Mouse (Mus musculus) adrenal gland, postnatal 4 days (tissue): ENCODE data around the gene Pfdn6. TPM values are rescaled to one million over a fixed set of nuclear protein-coding genes. Genes with fewer than 3 reads are reported as not detected.
"Not testable (repeated sequence)": the region's sequence is repeated elsewhere in the genome, so short reads cannot be mapped to it uniquely, and the experiment has no call there.

ENCODE experiments used
- DNase-seq, 2 experiments: peaks; one replicate each; pipeline ENCODE4 v3.0.0; 2021 to 2022; ENCODE audit warnings: low spot score in 2 of 2, mixed read lengths in 2 of 2
- total RNA-seq, 2 experiments: library from RNA; stranded (reverse); gene quantifications; 2 replicates each; pipeline ENCODE4 v1.2.3; 2021

The Pfdn6 gene
- total RNA-seq, 2 experiments from 2014 or later, result 96.5 to 98.1 TPM

DNA sequence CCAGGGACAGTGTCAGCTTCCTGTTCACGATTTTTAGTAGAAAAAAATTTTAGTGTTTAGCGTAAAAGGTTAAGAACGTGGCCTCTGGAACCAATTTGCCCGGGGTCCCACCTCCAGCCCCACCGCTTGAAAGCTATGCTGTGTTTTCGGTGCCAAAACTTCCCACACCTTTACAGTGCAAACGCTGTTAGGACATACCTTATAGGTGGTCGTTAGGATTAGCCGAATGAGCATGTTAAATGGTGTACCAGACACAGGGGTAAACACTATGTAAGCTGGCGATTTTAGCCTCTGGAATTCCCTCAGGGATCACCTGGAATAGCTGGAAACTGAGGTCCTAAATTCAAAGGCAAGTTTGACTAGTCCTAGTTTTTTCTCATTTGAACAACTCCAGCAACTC, 16.2 kb upstream of the Pfdn6 start:
- DNase-seq, result no peak

DNA sequence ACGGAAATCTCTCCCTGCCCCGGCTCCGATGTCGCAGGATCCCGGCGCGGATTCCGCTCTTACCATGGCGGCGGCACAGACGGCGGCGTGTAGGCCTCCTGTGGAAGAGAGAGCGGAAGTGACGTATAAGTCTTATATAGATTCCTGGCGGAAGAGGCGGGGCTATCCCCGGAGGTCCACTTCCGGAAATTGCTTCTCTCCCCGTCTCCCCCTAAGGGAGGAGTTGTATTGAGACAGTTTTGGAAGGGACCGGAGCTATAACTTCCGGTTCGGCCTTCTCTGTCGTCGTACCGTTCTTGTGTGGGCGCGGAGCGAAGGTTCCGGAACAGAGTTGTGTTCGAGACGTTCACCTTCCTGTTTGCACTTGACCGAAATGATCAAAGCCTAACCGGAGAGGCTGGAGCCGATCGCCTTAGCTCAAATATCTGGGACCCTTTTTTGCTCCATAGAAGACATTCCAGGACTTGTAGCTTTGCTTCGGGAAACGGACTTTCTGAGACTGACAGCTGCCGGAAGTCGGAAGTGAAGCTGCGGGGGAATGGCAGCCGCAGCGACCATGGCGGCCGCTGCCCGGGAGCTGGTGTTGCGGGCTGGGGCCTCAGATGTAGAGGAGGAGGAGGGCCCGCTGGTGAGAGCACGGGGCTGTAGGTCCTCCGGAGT, 15.5 kb upstream of the Pfdn6 start, which contains the start of the genes Vps52 and Rps18:
TSS of gene Vps52 (plus strand) at position 258 of the 660 bp plus-strand sequence.
TSS of gene Rps18 (minus strand) at position 447 of the 660 bp plus-strand sequence.
- peak; percentile 78 to 82 for DNase-seq

DNA sequence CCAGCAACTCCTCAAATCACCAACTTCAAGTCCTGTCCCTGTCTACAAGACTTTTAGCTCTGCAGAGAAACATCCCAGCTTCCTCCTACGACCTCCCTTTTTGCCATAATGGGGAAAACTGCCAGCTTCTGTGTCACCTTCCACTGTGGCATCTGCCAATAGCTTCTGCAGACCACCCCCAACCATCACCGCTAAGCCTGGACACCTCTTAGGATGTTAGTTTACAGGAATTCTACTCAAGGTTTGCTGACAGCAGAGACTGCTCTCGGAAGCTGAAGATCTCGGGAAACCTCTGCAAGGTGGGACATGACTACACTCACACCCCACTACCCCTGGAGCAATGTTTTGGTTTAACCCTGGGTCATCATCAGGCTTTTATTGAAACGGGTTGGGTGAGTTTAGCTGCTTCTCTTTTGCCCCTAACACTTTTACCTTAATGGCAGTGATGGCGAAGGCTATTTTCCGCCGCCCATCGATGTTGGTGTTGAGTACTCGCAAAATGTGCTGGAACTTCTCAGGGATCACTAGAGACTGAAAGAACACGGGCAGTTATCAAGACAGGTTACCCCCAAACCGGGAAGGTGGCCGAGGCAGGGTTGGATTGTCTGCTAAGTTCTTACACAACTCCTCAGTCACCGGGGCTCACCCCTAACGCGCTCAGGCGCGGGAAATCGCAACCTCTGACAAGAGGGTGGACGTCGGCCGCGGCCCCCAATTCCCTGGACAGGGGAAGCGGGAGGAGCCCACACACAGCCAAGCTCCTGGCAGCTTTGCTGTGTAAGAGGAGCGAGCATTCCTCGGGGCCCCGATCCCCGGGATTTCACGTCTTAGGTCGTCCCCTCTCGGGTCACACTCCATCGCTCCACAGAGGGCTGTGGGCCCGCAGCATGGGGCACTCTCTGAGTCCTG, 14.8 kb upstream of the Pfdn6 start:
- DNase-seq, result peak in 1 of 2 experiments; percentile 28

DNA sequence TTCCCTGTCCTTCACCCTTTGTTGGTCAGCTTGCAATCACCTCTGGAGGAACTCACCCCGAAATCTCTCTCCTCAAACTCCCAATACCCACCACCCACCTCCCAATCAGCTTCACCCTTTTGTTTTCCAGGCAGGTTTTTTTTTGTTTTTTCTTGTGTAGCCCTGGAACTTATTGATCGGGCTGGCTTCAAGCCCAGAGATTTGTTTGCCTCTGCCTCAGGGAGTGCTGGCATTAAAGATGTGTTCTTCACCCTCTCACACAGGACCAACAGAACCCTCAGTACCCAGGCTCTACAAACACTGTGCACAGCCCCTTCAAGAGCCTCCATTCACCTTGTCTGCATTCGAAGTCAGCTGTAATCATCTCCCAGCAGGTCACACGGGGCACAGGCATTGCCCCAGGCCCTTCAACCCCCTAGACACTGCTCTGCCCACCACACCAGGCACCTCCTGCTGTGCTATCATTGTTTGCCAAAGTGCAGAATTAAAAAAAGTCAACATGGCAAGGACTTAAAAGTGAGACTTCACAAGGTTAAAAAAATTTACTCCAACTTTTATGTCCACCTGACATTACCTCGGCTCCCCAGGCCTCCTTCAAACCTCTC, 13.9 kb upstream of the Pfdn6 start:
- no peak for DNase-seq

DNA sequence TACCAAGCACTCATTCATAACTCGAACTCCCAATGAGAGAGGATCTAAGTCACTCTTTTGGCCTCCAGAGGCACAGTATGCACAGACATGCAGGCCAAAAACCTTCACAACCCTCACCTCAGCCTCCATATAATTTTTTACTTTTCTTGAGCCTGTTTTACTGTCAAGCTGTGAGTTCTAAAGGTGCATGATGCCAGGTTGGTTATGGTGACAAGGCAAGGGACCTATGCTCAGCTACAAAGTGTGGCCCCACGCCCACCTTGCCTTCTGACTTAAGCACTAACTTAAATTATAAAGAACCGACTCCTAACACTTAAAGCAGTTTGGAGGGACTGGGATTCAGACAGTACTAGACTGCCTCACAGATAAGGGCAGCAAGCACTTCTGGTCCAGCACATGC, 13.2 kb upstream of the Pfdn6 start:
- DNase-seq, result no peak

DNA sequence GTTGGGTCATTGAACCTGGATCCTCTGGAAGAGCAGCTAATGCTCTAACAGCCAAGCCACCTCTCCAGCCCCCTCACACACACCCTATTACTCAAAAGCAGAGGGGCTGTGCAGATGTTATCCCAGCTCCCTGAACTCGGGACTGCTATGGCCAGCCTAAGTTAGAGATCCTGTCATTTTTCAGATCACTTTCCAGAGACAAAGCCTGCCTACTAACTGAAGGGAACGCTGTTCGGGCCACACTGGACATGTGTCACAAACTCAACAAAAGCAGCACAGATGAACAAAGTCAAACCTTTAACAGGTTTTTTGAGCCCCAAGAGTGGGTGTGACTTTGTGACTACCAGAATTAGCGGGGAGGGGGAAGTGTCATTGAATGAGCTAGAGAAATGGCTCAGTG, 12.7 kb upstream of the Pfdn6 start:
- no peak for DNase-seq

DNA sequence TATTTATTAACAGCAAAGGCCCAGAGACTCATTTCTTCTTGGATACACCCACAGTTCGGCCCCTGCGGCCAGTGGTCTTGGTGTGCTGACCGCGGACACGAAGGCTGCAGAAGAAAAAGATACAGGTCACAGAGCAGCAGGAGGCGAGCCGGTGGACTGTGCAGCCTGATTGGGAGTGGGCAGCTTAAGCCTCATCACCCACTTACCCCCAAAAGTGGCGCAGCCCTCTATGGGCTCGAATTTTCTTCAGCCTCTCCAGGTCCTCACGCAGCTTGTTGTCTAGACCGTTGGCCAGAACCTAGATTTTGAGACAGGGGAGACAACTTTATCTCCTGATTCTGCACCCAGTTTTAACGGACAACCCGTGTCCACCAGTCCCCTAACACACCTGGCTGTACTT, 11.9 kb upstream of the Pfdn6 start:
- not testable (repeated sequence) for DNase-seq

DNA sequence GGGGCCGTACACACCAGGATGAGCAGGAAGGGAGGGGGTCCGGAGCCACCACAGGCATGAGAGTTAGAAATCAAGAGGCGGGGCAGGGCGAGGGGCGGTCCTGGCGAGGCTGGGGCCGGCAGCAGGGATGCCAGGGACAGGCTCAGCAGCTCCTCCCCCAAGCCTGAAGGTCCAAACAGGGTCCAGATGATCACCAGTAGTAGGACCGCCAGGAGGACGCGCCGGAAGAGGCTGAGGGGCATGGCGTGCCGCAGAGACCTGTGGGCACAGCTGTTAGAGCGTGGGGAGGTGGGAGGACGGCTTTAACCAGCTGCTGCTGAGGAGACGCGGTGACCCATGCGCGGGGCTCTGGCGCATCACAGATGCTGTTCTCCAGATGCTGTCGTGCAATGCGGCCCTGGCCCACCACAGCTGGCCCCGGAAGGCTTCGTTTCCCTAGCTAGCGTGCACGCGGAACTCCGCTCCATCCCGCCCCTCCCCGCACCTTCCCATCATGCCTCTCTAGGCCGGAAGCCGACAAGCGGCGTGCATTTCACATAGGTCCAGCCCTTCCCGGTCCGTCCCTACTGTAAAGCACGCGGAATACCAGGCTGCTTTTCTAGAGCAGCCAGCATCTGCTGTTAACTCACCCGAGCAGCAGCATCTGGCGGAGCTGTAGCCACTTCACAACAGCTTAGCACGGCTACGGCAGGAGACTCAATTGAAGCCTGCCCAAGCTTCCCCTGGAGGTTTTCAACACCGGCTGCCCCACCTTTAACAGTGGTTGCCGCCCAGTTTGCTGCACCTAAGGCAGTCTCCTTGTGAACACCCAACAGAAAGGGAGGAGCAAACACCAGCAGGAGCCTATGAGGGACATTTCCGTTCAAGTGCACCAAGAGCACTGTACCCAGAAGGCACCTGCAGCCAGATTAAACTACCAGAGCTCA, 11.1 kb upstream of the Pfdn6 start, which contains the start of gene B3galt4:
TSS of gene B3galt4 (minus strand) at position 468 of the 926 bp plus-strand sequence.
- peak; percentile 57 to 70 for DNase-seq

DNA sequence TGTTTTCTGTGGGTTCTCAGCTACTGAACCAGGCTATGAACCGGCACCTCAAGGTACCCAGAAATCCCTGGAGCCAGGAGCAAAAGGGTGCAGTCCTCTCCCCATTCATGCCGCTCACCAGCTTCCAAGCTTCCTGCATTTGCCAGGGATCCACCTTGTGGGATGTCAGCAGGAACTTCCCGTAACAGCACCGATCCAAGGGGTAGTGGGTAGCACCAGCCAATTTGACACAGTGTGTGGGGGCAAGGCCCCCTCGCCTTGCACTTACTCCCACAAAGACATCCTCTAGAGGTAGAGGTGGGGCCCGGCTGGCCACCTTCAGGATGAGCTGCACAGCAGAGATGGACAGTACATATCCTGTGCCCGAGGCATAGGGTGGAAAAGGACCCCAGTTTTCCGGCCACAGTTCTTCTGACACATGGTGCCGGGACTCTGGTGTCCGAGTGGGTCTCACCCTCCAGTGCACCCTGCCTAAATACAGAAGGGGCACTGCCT, 10.0 kb upstream of the Pfdn6 start:
- no peak for DNase-seq

DNA sequence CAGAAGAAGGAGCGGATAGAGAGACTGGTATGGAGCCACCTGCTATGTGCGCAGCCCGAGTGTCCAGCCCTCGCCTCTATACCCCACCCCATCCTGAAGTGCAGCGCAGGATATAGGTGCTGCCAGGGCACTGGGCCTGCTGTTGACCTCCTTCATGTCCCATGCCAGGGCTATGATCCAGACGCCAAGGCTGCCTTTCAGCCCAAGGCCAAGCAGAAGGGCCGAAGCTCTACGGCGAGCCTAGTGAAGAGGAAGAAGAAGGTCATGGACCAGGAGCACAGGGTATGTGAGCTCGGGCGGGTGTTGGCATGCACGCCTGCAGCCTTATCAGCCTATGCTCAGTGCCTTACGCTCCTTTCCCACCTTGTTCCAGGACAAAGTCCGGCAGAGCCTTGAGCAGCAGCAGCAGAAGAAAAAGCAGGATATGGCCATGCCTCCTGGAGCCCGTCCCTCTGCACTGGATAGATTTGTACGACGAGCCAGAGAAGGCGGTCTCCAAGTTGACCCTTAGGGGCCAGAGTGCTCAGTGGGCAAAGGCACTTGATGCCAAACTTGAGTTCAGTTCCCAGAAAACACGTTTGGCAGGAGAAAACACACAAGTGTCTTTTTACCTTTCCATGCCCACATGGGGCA, 8.9 kb upstream of the Pfdn6 start:
- DNase-seq, result no peak

DNA sequence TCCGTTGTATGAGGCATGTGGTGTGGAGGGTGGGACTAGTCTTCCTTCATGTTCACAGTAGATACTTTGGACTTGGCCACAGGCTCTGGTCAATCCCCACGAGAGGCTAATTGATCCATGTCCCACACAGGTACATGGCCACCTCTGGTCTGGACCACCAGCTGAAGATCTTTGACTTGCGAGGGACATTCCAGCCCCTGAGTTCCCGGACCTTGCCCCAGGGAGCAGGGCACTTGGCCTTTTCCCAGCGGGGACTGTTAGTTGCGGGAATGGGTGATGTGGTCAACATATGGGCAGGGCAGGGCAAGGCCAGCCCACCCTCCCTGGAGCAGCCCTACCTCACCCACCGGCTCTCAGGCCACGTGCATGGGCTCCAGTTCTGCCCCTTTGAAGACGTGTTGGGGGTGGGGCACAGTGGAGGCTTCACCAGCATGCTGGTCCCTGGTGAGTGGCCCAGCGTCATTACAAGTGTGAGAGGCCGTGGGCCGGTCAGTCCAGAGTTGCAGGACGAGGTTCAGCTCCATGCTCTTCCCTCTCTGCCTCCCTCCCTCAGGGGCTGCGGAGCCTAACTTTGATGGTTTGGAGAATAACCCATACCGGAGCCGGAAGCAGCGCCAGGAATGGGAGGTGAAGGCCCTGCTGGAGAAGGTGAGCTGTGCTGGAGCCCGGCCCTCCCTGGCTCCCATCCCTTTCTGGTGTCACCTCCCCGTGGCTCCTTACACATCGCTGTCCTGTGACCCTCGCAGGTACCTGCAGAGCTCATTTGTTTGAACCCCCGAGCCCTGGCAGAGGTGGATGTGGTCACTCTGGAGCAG, 8.2 kb upstream of the Pfdn6 start:
- DNase-seq, result no peak

DNA sequence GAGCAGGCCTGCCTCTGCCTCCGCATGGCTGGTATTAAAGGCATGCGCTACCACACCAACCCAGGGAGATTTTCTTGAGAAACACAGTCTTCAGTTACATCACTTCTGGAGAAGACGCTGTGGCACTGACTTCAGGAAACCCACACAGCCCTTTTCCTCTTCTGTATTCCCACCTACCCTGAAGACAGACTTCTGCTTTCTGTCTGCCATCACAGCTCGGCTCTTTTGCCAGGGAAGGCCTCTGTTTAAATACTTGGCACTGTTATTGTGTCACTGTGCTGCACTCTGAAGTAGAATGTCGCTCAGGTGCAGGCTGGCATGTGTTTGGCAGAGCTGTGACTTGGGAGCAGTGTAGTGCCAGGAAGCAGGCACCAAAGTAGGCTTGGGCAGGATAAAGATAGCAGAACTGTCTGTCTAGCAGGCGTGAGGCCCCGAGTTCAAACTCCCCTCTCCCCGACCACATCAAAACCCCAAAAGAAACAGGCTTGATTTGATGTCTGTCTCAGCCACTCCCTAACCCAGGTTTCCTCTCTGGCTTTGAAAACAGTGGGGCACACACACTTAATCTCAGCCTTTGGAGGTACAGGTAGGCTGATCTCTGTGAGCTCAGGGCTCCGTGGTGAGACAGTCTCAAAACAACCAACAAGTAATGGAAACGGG, 7.4 kb upstream of the Pfdn6 start:
- DNase-seq, result no peak

DNA sequence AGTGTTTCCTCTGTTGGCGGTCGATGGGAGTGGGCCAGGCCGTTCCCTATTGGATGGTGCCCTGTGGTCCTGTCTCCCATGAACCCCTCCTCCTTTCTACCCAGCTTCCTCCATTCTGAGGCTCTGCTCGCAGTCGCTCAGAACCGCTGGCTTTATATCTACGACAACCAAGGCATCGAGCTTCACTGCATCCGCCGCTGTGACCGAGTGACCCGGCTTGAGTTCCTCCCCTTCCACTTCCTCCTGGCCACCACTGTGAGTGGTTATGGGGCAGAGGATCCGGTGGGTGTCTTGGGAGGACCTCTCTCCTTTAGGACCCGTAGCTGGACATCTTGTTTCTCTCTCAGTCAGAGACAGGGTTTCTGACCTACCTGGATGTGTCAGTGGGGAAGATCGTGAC, 3.3 kb upstream of the Pfdn6 start:
- DNase-seq, result no peak

DNA sequence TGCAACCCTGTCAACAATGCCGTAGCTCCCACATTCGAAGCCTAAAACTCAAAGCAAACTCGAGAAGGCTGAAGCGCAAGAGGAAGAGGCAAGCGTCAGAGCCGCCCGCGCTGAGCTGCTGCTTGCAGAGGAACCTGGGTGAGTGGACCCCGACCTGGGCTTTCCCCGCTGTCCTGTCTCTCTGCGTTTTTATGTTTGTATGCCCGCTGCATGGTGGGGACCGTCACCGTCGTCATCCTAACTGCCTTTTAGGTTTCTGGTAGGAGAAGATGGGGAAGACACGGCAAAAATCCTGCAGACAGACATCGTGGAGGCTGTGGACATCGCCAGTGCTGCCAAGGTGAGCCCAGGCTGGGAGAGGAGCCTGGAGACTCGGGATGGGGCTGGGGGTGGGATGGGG, 1.2 kb upstream of the Pfdn6 start:
- no peak for DNase-seq

DNA sequence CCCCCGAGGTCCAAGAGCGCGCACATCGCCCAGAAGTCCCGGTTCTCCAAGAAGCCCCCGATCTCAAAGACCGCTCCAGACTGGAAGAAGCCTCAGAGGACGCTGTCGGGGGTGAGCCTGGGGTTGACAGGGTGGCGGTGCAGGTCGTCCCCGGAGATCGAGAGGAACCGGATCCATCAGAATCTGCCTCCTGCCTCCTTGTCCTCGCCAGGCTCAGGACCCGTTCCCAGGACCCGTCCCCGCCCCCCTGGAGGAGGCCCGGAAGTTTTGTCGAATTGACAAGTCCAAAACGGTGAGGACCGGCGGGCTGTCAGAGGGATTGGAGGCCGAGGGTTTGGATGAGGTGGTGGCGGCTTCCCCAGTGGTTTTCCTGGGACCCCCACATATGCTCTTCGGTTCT, 838 bp upstream of the Pfdn6 start:
- DNase-seq, result no peak

DNA sequence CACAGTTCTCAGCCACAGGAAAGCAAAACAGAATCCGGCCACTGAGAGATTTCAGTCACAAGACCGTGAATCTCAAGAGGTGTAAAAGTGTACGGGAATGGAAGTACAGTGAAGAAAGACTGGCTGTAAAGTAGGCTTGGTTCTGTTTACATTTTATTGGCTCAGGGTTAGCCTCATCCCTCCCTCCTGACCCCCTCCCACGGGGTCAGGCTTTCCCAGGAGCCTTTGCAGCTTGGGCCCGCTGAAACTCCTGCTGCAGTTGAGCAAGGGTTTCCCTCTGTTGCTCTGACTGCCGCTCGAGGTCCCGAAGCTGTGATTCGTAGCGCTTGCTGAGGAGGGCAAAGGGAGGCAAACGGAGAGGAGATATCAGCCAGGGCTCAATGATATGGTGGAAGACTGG, 1.4 kb downstream of the Pfdn6 start:
- no peak for DNase-seq

DNA sequence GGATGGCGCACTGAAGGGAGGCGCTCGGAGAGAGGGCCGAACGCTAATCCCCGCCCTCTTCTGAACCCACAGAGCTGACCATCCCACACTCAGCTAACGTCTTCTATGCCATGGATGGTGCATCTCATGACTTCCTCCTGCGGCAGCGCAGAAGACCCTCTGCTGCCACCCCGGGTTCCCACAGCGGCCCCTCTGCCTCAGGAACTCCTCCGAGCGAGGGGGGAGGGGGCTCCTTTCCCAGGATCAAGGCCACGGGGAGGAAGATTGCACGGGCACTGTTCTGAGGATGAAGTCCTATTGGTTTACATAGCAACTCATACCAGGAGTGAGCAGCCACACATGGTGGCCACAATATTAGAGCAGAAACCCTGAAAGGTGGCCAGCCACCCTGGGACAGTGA, 3.1 kb downstream of the Pfdn6 start:
- DNase-seq, result no peak

DNA sequence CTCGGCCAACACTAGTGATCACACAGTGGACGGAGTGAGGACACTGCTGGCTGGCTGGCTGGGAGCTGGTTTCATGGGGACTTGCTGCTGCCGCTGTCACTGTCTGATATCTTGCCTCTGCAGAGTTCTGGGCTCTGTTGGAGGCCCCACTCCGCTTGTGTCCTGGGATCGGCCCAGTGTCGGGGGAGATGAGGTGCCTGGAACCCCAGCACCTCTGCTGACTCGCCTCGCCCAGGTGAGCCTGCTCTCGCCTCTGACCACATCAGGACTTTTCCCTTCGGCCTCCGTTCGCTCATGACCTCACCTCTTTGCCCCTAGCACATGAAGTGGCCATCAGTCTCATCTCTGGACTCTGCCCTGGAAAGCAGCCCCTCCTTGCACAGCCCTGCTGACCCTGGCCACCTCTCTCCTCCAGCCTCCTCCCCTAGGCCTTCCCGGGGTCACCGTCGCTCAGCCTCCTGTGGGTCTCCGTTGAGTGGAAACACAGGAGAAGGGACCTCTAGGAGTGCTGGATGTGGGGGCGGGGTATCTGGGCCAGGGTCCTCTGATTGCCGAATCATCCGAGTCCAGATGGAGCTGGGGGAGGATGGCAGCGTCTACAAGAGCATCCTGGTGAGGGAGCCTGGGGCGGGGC, 4.6 kb downstream of the Pfdn6 start:
- DNase-seq, result no peak
